Mouse (Mus musculus) stomach, postnatal 0 days (tissue): ENCODE measurements around the gene Ddx43. TPM values are rescaled to one million over a fixed set of nuclear protein-coding genes. Genes with fewer than 3 reads are reported as not detected.

Experiments
- ATAC-seq: fragments of 200-750 bp; cut with Nextera tagmentation; 2 replicates; pipeline ENCODE4 v1.8.0; 2017; ENCODE audit not compliant: low FRiP score, low TSS enrichment
- DNase-seq: peaks from one replicate; pipeline ENCODE4 v3.0.0-alpha.2; 2016; ENCODE audit warnings: low spot score
- H3K27ac ChIP-seq: fragments of 300-500 bp; sonication (generic); replicated peaks from 2 replicates; pipeline ENCODE4 v1.5.1; 2014; ENCODE audit warnings: mild to moderate bottlenecking, control low read depth
- H3K27me3 ChIP-seq: fragments of 300-500 bp; sonication (generic); 2 replicates; pipeline ENCODE4 v1.6.1; 2014; ENCODE audit warnings: low read length; ENCODE audit not compliant: control insufficient read depth, insufficient read depth
- H3K36me3 ChIP-seq: fragments of 300-500 bp; sonication (generic); 2 replicates; pipeline ENCODE4 v1.6.1; 2014; ENCODE audit warnings: low read length, mixed read lengths; ENCODE audit not compliant: control insufficient read depth, insufficient read depth
- H3K4me1 ChIP-seq: fragments of 300-500 bp; sonication (generic); replicated peaks from 2 replicates; pipeline ENCODE4 v1.6.1; 2014; ENCODE audit warnings: antibody characterized with exemption; ENCODE audit not compliant: control insufficient read depth, insufficient read depth
- H3K4me2 ChIP-seq: fragments of 300-500 bp; sonication (generic); replicated peaks from 2 replicates; pipeline ENCODE4 v1.6.1; 2014; ENCODE audit warnings: low read depth, mild to moderate bottlenecking, control low read depth, moderate library complexity
- H3K4me3 ChIP-seq: fragments of 300-500 bp; sonication (generic); 2 replicates; pipeline ENCODE4 v1.5.1; 2014; ENCODE audit warnings: low read depth, low read length, control low read depth
- H3K9ac ChIP-seq: fragments of 300-500 bp; sonication (generic); 2 replicates; pipeline ENCODE4 v1.6.1; 2014; ENCODE audit warnings: mild to moderate bottlenecking, low read length, control low read depth, mixed read lengths
- H3K9me3 ChIP-seq: fragments of 300-500 bp; sonication (generic); 2 replicates; pipeline ENCODE4 v1.6.1; 2016; ENCODE audit warnings: low read length; ENCODE audit not compliant: control insufficient read depth
- CTCF ChIP-seq: IDR thresholded peaks from 2 replicates; pipeline ENCODE4 v1.5.1; 2016; ENCODE audit warnings: antibody characterized with exemption, low read depth, mild to moderate bottlenecking, moderate library complexity
- EP300 ChIP-seq: optimal IDR thresholded peaks from 2 replicates; pipeline ENCODE3; 2016; ENCODE audit warnings: antibody characterized with exemption
- WGBS: fragments of 180-500 bp; shearing (Covaris S2); extraction: QIAGEN DNeasy Blood & Tissue Kit; methylation state at CpG from one replicate; pipeline ENCODE4 v1.1.7; 2014; 5-methylcytosine and 5-hydroxymethylcytosine counted together
- polyA plus RNA-seq: library from polyadenylated mRNA; unstranded; fragments of >200 nt; fragmentation: Nextera tagmentation; extraction: Ambion mirVana; gene quantifications from 2 replicates; pipeline ENCODE4 v1.2.1, GENCODE M21; 2015

Gene Ddx43
- polyA plus RNA-seq, 1 experiment from 2014 or later: 0.12 TPM

DNA sequence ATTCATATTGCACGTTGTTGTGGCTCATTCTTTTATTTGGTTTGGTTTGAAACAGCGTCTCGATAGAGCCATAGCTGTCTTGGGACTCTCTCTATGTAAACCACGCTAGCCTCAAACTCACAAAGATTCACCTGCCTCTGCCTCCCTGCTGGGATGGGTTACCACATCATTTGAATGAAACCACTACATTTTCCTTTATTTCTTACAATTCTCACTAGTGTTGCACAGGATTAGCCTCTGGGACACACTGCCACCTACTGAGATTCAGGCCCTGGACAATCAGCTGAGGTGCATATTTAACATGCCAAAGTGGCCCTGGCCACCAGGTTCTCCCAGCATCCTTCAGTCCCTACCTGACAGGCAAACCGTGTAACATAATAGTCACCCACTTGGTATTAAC, 43.8 kb downstream of the Ddx43 start:
- no peak for DNase-seq
- H3K4me1 ChIP-seq: no peaks in the 10 kb centered on the region
- no peak overlapping the region for H3K27ac ChIP-seq
- TF ChIP-seq CTCF (peak; percentile 34), EP300 (no peak)
- ATAC-seq: no peak
- no peak overlapping the region for H3K9ac ChIP-seq
- no peak overlapping the region for H3K4me2 ChIP-seq
- no peaks in the 10 kb centered on the region for H3K27me3 ChIP-seq
- no peaks in the 10 kb centered on the region for H3K36me3 ChIP-seq
- H3K9me3 ChIP-seq: no peaks in the 10 kb centered on the region
- no peak overlapping the region for H3K4me3 ChIP-seq
- 68% methylated on average over 5 of the region's 5 CpGs for WGBS

- H3K9ac ChIP-seq: peak overlapping the region; percentile 70
- no peaks in the 10 kb centered on the region for H3K27me3 ChIP-seq
- H3K4me1 ChIP-seq: no peaks in the 10 kb centered on the region
- ATAC-seq: peak; percentile 43; the same call in 1 of the 2 replicates
- H3K36me3 ChIP-seq: no peaks in the 10 kb centered on the region
- H3K27ac ChIP-seq: no peak overlapping the region
- DNase-seq: no peak
- peak overlapping the region; percentile 63 for H3K4me3 ChIP-seq
- WGBS: 9% methylated on average over 9 of the region's 9 CpGs
- H3K4me2 ChIP-seq: peak overlapping the region; percentile 94
- no peaks in the 10 kb centered on the region for H3K9me3 ChIP-seq
- TF ChIP-seq EP300: no peak
- TF ChIP-seq CTCF: no peak
Measured at GRCm38 (mm10) chr9:78442237-78442578, 46.6 kb downstream of the Ddx43 start.

GRCm38 (mm10) chr9:78442579-78443392, 47.2 kb downstream of the Ddx43 start, which contains the start of gene Cgas:
Gene Cgas (minus strand): TSS chr9:78443237.
- peak within 1 kb of the TSS; percentile 94 for H3K4me2 ChIP-seq
- H3K36me3 ChIP-seq: no peaks in the 10 kb centered on the region
- under 1% methylated on average over 75 of the region's 81 CpGs for WGBS
- H3K27ac ChIP-seq: 0 out of 2 replicates have a peak within 1 kb of the TSS, but pooled peaks have one; percentile 24
- DNase-seq: peak; percentile 59
- peak; percentile 67 for ATAC-seq
- no peaks in the 10 kb centered on the region for H3K4me1 ChIP-seq
- no peak for TF ChIP-seq EP300
- TF ChIP-seq CTCF: no peak
- H3K9ac ChIP-seq: peak within 1 kb of the TSS; percentile 70
- H3K4me3 ChIP-seq: peak within 1 kb of the TSS; percentile 63
- no peaks in the 10 kb centered on the region for H3K9me3 ChIP-seq
- no peaks in the 10 kb centered on the region for H3K27me3 ChIP-seq

DNA sequence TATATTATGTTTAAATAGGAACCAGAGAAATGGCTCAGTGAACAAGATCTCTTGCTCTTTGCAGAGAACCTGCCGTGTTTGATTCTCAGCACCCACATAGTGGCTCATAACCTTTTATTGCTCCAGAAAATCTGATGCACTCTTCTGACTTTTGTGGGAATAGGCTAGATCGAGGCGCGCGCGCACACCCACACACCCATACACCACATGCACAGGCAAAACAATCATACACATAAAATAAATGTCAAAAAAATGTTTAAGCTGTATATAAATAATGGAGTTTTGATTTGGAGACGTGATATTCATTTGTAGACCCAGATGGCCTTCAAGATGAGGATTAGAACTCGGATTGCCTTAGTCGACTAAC, 52.0 kb downstream of the Ddx43 start:
- Histone ChIP-seq H3K4me1 (no peaks in the 10 kb centered on the region), H3K27me3 (no peaks in the 10 kb centered on the region), H3K9me3 (no peaks in the 10 kb centered on the region), H3K36me3 (peaks cover 2% of the 10 kb centered on the region), H3K4me2 (peak overlapping the region; percentile 70), H3K27ac (peak overlapping the region; percentile 95; the same call in 1 of the 2 replicates), H3K4me3 (peak overlapping the region; percentile 97), H3K9ac (peak overlapping the region; percentile 90; the same call in 1 of the 2 replicates)
- 31% methylated on average over 9 of the region's 9 CpGs for WGBS
- TF ChIP-seq EP300: no peak
- TF ChIP-seq CTCF: no peak
- no peak for ATAC-seq
- DNase-seq: no peak

DNA sequence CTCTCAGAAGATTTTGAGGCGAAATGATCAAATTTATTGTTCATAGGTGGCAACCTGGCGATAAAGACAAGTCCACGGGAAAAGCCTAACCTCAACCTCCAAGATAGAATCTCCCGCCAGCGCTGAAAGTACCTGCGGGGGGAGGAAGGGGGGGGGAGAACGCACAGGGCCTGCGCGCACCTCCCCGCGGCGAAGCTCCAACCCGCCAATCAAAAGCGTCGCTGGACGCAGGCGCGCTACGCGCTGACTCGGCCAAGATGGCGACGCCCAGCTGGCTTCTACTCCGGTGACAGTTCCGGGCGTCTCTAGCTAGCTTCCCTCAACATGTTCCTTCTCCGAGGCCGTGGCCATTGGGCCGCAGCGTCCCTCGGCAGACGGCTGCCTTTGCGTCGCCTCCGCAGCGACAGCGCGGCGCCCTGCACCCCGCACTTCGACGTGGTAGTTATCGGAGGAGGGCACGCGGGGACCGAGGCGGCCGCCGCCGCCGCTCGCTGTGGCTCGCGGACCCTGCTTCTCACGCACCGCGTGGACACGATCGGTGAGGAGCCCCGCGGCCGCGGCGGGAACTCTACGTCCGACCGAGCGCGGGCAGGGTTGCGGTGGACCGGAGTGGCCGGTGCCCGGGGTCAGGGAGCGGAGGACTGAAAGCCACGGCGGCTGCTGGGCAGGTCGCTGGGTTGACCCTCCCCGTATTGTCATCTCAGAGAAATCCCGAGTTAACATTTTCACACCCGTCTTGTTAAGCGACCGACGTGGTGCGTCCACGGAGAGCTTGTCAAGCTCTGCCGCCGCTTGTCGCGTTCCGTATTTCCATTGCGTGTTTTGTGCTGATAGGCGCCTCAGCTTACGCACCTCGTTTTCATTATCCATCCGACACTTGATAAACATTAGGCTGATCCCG, 52.6 kb downstream of the Ddx43 start, which contains the start of the genes Mto1 and Gm17324:
TSS of gene Mto1 (plus strand) at position 236 of the 901 bp plus-strand sequence.
TSS of gene Gm17324 (minus strand) at position 814 of the 901 bp plus-strand sequence.
- Histone ChIP-seq H3K9me3 (no peaks in the 10 kb centered on the region), H3K27me3 (no peaks in the 10 kb centered on the region), H3K9ac (peak within 1 kb of the TSS; percentile 90), H3K4me2 (peak within 1 kb of the TSS; percentile 70), H3K27ac (peak within 1 kb of the TSS; percentile 95), H3K4me1 (no peaks in the 10 kb centered on the region), H3K4me3 (peak within 1 kb of the TSS; percentile 97), H3K36me3 (peaks cover 7% of the 10 kb centered on the region)
- under 1% methylated on average over 88 of the region's 96 CpGs for WGBS
- TF ChIP-seq CTCF: no peak; the same call in 1 of the 2 replicates
- peak; percentile 94 for DNase-seq
- peak; percentile 96 for ATAC-seq
